Mouse (Mus musculus) midbrain, postnatal 0 days (tissue): Measurements from ENCODE around the gene Fibp. TPM values are rescaled to one million over a fixed set of nuclear protein-coding genes. Genes with fewer than 3 reads are reported as not detected.

Source experiments
- ATAC-seq: fragments of 200-750 bp; cut with Nextera tagmentation; 2 replicates; pipeline ENCODE4 v1.8.0; 2017; ENCODE audit warnings: moderate number of reproducible peaks, mild to moderate bottlenecking, moderate TSS enrichment, moderate library complexity; ENCODE audit not compliant: low FRiP score
- DNase-seq: peaks from one replicate; pipeline ENCODE4 v3.0.0-alpha.2; 2015; ENCODE audit warnings: low spot score
- H3K27ac ChIP-seq: fragments of 300-500 bp; sonication (generic); 2 replicates; pipeline ENCODE4 v1.5.1; 2014; ENCODE audit warnings: low read depth, mild to moderate bottlenecking, low read length, mixed read lengths
- H3K27me3 ChIP-seq: fragments of 300-500 bp; sonication (generic); 2 replicates; pipeline ENCODE4 v1.6.1; 2014; ENCODE audit warnings: low read length, control low read depth, mixed read lengths; ENCODE audit not compliant: insufficient read depth
- H3K36me3 ChIP-seq: fragments of 300-500 bp; sonication (generic); 2 replicates; pipeline ENCODE4 v1.6.1; 2014; ENCODE audit warnings: low read length, control low read depth, mixed read lengths; ENCODE audit not compliant: insufficient read depth
- H3K4me1 ChIP-seq: fragments of 300-500 bp; sonication (generic); 2 replicates; pipeline ENCODE4 v1.6.1; 2014; ENCODE audit warnings: mild to moderate bottlenecking, control low read depth, antibody characterized with exemption, low read length, mixed read lengths; ENCODE audit not compliant: insufficient read depth
- H3K4me2 ChIP-seq: fragments of 300-500 bp; sonication (generic); 2 replicates; pipeline ENCODE4 v1.6.1; 2014; ENCODE audit warnings: low read depth, mild to moderate bottlenecking, low read length, mixed read lengths; ENCODE audit not compliant: poor library complexity, severe bottlenecking
- H3K4me3 ChIP-seq: fragments of 300-500 bp; sonication (generic); 2 replicates; pipeline ENCODE4 v1.5.1; 2014; ENCODE audit warnings: low read depth, mild to moderate bottlenecking, low read length, moderate library complexity
- H3K9ac ChIP-seq: fragments of 300-500 bp; sonication (generic); replicated peaks from 2 replicates; pipeline ENCODE4 v1.6.1; 2014; ENCODE audit warnings: mild to moderate bottlenecking, low read length, moderate library complexity, mixed read lengths; ENCODE audit not compliant: poor library complexity, severe bottlenecking
- H3K9me3 ChIP-seq: fragments of 300-500 bp; sonication (generic); 2 replicates; pipeline ENCODE4 v1.6.1; 2016; ENCODE audit warnings: low read length, control low read depth
- CTCF ChIP-seq: IDR thresholded peaks from 2 replicates; pipeline ENCODE4 v1.5.1; 2016; ENCODE audit warnings: antibody characterized with exemption, mild to moderate bottlenecking
- WGBS: fragments of 180-500 bp; shearing (Covaris S2); extraction: QIAGEN DNeasy Blood & Tissue Kit; methylation state at CpG from one replicate; pipeline ENCODE4 v1.1.7; 2014; 5-methylcytosine and 5-hydroxymethylcytosine counted together
- polyA plus RNA-seq: library from polyadenylated mRNA; unstranded; fragments of >200 nt; fragmentation: Nextera tagmentation; extraction: Ambion mirVana; gene quantifications from 2 replicates; pipeline ENCODE4 v1.2.1, GENCODE M21; 2015
- total RNA-seq: library from RNA; depleted of rRNA; stranded (reverse); fragments of >200 nt; gene quantifications from 2 replicates; pipeline ENCODE4 v1.2.3, GENCODE M21; 2014

The Fibp gene
- total and polyA plus RNA-seq, 2 experiments from 2014 or later: 122 to 174 TPM

DNA sequence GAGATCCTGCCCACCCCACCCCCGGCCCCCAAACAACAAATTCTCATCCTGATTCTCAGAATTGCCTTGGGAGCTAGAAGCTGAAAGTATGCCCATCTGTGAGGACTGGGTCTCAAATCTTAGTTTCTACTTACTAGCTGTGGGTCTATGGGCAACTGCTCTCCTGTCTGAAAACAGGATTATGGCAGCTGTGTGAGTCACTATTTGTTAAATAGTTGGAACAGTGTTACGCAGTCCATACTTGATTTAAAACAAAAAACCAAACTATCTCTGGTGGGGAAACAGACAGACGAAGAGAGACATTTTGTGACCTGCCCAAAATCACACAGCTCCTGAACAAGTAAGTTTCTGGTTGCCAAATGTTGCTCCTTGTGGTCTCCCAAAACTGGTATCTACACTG is 10.7 kb upstream of the Fibp start:
- Histone ChIP-seq H3K27me3 (peaks cover 44% of the 10 kb centered on the region), H3K9me3 (no peaks in the 10 kb centered on the region), H3K4me3 (no peak overlapping the region), H3K9ac (no peak overlapping the region), H3K4me1 (0 out of 2 replicates have a peak, but pooled peaks cover 4% of the 10 kb centered on the region), H3K4me2 (no peak overlapping the region), H3K36me3 (0 out of 2 replicates have a peak, but pooled peaks cover 4% of the 10 kb centered on the region), H3K27ac (no peak overlapping the region)
- no peak for ATAC-seq
- 84% methylated on average over 3 of the region's 3 CpGs for WGBS
- no peak for DNase-seq
- no peak for TF ChIP-seq CTCF

DNA sequence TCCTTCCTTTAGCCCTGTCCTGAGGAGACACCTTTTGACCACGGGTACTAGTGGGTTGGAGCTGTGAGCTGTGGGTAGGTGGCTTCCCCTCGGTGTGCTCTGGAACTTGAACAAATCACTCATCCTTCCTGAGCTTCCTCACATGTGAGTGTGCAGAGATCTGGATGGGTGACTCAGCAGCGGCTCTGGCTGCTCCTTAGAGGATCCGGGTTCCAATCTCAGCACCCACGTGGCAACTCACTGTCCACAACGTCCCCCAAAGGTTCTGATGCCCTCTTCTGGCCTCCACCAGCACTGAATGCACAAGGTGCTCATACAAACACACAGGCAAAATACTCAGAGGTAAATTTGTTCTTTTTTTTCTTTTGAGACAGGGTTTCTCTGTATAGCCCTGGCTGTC is 8.6 kb upstream of the Fibp start:
- 80% methylated on average over 6 of the region's 6 CpGs for WGBS
- 0 out of 2 replicates have a peak, but pooled peaks cover 4% of the 10 kb centered on the region for H3K36me3 ChIP-seq
- H3K27me3 ChIP-seq: peaks cover 36% of the 10 kb centered on the region
- ATAC-seq (no peak), DNase-seq (no peak)
- H3K9ac ChIP-seq: no peak overlapping the region
- no peak for TF ChIP-seq CTCF
- H3K9me3 ChIP-seq: no peaks in the 10 kb centered on the region
- H3K27ac ChIP-seq: no peak overlapping the region
- no peak overlapping the region for H3K4me2 ChIP-seq
- no peak overlapping the region for H3K4me3 ChIP-seq
- H3K4me1 ChIP-seq: peaks cover 17% of the 10 kb centered on the region

- H3K9ac ChIP-seq: 0 out of 2 replicates have a peak overlapping the region, but pooled peaks have one; percentile 29
- no peak for TF ChIP-seq CTCF
- peak overlapping the region; percentile 92 for H3K4me2 ChIP-seq
- peaks cover 13% of the 10 kb centered on the region for H3K4me1 ChIP-seq
- peak overlapping the region; percentile 80 for H3K4me3 ChIP-seq
- 81% methylated on average over 12 of the region's 12 CpGs for WGBS
- no peak for DNase-seq
- no peaks in the 10 kb centered on the region for H3K9me3 ChIP-seq
- ATAC-seq: no peak
- no peak overlapping the region for H3K27ac ChIP-seq
- 0 out of 2 replicates have a peak, but pooled peaks cover 4% of the 10 kb centered on the region for H3K36me3 ChIP-seq
- H3K27me3 ChIP-seq: peaks cover 3% of the 10 kb centered on the region
Observed at GRCm38 (mm10) chr19:5455037-5455436, 5.4 kb upstream of the Fibp start.

DNA sequence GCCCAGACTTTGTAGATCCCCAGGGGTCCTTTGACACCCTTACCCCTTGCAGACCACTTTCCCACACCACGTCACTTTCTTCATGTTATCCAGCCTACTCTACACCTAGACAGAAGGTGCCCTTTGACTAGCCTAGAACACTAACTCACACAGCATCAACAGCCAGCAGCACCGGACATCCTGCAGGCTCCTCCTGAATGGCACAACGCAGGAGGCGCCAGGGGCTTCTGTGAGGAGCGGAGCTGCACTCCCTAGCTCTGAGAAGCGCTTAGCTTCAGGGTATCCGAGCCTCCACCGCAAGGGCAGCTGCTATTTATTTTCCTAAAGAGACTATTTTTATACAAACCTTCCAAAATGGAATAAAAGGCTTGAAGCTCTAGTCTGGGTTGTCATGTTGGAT is 4.8 kb upstream of the Fibp start:
- Histone ChIP-seq H3K4me3 (peak overlapping the region; percentile 80), H3K27ac (no peak overlapping the region), H3K9ac (0 out of 2 replicates have a peak overlapping the region, but pooled peaks have one; percentile 29), H3K36me3 (0 out of 2 replicates have a peak, but pooled peaks cover 4% of the 10 kb centered on the region), H3K27me3 (no peaks in the 10 kb centered on the region), H3K4me2 (peak overlapping the region; percentile 92), H3K9me3 (no peaks in the 10 kb centered on the region), H3K4me1 (peaks cover 13% of the 10 kb centered on the region)
- WGBS: 54% methylated on average over 8 of the region's 8 CpGs
- TF ChIP-seq CTCF: no peak
- no peak for DNase-seq
- ATAC-seq: no peak

DNA sequence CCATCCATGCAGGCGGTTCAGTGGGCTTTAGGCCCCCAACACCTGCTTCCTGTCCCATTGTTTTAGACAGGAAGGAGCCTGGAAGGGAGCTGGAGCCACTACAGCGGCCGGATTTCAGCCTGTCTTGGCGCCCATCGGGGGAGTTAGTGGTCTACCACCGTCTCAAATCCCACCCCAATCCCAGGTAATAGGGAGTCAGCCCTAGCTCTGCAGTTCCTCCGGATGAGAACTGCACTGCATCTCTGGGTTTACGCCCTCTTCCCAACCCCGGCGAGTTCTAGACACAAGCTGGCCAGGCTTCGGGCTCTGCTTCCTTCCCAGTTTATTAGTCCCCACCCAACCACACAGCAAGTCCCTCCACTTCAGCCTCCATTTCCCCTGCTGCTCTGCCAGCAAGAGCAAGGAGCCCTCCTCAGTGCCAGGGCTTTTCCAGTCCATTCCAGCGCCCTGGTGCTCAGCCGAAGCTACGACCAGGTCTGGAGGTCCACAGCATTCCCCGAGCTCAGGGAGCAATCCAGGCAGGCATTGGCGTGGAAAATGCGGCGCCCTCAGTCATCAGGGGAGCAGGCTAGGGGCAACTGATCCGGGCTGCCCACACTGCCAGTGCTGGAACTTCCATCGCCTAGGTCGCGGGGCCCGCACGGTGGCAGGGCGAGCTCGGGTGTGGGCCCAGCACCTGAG is 4.0 kb upstream of the Fibp start:
- peak overlapping the region; percentile 92 for H3K4me2 ChIP-seq
- WGBS: 4% methylated on average over 26 of the region's 26 CpGs
- no peak for TF ChIP-seq CTCF
- H3K27ac ChIP-seq: peak overlapping the region; percentile 98
- 0 out of 2 replicates have a peak, but pooled peaks cover 4% of the 10 kb centered on the region for H3K36me3 ChIP-seq
- H3K9ac ChIP-seq: peak overlapping the region; percentile 91
- peaks cover 16% of the 10 kb centered on the region for H3K4me1 ChIP-seq
- DNase-seq (no peak), ATAC-seq (0 out of 2 replicates have a peak, but pooled peaks have one; percentile 1)
- peak overlapping the region; percentile 80 for H3K4me3 ChIP-seq
- H3K27me3 ChIP-seq: no peaks in the 10 kb centered on the region
- H3K9me3 ChIP-seq: no peaks in the 10 kb centered on the region
